Mouse (Mus musculus) stomach, postnatal 0 days (tissue): Measurements from ENCODE around the gene Tbc1d17.

Experiments
- CTCF ChIP-seq: IDR thresholded peaks from 2 replicates; pipeline ENCODE4 v1.5.1; 2016; ENCODE audit warnings: antibody characterized with exemption, low read depth, mild to moderate bottlenecking, moderate library complexity
- EP300 ChIP-seq: optimal IDR thresholded peaks from 2 replicates; pipeline ENCODE3; 2016; ENCODE audit warnings: antibody characterized with exemption

- no peak for TF ChIP-seq EP300
- TF ChIP-seq CTCF: no peak
Observed at GRCm38 (mm10) chr7:44871181-44871580, 22.3 kb upstream of the Tbc1d17 start.
